Mouse (Mus musculus) ES-Bruce4 (cell line): ENCODE results near the gene Hace1.

Source experiments
- EP300 ChIP-seq: IDR thresholded peaks from 2 replicates; pipeline ENCODE4 v1.6.1; 2011; ENCODE audit warnings: low read depth, low read length; ENCODE audit not compliant: insufficient read depth
- POLR2A ChIP-seq: IDR thresholded peaks from one replicate; pipeline ENCODE4 v1.8.1; 2011; ENCODE audit warnings: low read length; ENCODE audit not compliant: insufficient read depth

DNA sequence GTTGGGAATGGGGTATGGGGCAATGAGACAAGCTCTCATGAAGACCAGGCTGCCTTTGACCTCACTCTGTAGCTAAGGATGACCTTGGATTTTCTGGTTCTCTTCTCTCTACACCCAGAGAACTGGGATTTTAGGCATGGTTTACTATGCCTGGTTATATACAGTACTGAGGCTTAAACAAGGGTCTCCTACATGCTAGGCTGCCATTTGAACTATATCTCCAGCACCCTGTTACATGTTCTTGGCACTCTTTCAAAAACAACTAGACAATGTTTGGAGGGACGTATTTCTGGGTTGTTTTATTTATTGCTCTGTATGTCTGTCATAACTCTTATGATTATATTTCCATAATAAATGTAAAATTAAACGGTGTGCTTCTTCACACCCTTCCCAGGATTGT lies 129.2 kb downstream of the Hace1 start:
- TF ChIP-seq POLR2A (no peak), EP300 (no peak)
